Mouse (Mus musculus): ENCODE data around the gene Coq9.

The Coq9 gene

DNA sequence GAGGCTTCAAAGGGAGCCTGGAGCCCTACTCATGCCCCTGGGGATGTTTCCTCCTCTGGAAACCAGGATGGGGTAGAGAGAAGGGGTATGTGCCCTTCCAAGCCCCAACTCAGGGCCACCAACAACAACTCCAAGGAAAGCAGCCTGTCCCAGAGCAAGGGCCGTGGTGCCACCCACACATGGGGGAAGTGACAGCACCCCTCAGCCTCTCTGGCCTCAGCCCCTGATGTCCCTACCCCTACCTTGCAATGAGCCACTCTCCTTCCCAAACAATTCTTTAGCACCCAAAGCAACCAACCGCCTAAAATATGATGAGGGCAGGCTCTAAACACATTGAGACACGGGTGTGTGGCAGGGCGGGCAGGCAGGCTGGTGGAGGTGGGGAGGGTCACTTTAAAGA lies 31.9 kb downstream of the Coq9 start:
- in situ Hi-C loops (cut with MboI), result no loop called here

DNA sequence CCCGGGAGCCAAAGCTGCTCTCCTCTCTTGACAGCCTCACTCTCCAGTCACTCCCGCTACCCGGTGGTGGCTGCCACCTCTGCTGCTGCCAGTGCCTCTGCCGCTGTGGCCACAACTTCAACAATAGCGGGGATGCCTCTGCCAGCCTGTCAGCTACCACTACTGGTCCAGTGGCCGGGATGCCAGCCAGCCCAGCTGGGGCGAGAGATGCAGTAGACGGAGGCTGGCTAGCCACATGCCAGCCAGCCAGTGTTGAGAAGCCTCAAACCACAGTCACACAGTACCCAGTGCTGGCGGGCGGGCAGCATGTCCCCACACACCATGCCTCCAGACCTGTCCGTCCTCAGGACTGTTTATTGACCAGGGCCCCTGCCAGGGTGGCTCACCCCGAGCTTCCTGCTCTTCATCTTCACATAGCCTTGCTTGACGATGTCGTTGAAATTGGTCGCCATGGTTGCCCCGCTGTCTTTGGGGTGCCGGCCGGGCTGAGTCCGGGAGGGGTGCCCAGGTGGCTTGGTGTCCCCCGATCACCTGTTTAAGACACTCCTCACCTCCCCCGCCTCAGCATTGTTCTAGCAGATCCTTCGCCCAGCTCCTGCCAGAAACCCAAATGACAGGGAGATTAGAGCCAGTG lies 32.5 kb downstream of the Coq9 start:
- in situ Hi-C loops (cut with MboI), result no loop called here

DNA sequence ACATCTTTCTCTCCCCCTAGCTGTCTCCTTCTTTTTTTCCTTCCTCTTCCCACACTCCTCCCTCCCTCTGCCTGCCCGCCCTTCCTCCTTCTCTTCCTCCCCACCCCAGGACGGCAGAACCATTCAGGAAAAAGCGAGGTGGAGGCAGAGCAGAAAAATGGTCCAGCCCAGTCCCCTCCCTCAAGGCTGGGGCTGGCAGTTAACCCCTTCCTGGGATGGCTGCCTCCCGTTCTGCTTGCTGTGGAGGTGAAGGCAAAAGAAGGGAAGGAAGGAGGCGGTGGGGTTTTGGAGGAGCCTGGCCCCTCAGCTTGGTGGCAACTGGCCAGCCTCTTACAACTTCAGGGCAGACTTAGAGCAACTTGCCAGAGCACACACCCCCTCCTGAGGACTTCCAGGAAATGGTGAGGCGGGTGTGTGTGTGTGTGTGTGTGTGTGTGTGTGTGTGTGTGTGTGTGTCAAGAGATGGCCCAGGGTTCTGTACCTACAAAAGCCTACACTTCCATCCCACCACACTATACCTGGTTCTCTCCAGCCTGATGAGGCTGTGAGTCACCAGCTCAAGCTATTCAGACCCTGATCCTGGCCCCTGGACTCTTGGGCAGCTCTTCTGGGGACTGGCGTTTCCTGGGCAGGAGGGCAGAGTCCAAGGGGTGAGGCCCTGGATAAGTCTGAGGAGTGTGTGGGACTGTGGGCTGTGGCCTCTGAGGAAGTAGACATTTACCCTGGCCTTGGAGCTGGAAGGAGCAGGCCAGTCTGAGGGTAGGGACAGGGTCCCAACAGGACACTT lies 33.2 kb downstream of the Coq9 start:
- in situ Hi-C loops (cut with MboI), result no loop called here

DNA sequence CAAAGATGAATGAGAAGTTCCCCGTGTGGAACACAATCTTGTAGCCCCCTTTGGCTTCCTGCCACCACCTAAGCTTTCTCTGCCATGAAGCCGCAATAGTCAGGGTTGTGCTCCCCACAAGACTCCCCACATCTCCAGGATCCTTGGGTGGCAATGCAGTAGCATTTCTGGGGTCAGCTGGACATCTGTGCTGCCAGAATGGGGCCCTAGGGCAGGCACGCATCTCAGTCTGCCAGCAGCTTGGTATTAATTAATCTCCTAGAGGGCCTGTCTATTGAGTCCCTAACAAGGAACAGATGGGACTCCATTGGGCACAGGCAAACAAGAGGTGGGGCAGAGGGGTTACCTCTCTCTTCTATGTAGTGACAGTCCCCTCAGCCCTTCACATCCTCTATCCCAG lies 34.0 kb downstream of the Coq9 start:
- in situ Hi-C loops (cut with MboI), result no loop called here

DNA sequence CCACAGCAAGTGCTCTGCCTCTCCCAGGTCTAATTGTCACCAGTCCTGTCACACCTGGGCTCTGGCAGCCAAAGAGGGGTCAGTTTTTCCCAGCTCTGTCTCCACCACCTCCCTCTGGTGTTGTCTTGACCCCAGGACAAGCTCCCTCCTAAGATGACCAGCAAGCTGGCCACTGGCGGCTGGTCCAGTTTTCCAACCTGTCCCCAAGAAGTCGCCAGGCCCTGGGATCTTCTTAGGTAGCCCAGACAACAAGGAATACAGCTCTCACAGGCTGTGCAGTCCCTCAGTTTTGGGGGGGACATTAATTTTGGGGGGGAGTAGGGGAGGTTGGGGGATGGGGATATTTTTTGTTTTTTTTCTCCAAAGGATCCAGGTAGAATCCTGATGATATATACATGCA lies 34.5 kb downstream of the Coq9 start:
- in situ Hi-C loops (cut with MboI), result no loop called here

DNA sequence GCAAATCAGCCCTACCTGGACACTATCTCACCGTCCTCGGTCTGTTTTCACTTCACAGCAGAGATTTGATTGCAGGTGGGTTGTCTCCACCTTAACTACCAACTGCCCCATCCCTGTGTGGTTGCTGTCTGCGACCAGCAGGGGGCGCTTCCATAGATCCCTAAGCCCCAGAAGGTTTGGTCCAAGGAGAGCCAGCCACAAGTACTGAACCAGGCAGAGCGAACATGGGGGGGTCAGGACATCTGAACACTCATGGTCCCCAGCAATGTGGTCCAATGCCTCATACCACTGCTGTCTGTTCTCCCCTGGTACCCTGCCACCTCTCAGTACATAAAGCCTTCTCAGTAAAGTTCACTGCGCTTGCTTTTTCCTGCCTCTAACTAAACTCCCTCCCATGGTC lies 36.2 kb downstream of the Coq9 start:
- in situ Hi-C loops (cut with MboI), result no loop called here

DNA sequence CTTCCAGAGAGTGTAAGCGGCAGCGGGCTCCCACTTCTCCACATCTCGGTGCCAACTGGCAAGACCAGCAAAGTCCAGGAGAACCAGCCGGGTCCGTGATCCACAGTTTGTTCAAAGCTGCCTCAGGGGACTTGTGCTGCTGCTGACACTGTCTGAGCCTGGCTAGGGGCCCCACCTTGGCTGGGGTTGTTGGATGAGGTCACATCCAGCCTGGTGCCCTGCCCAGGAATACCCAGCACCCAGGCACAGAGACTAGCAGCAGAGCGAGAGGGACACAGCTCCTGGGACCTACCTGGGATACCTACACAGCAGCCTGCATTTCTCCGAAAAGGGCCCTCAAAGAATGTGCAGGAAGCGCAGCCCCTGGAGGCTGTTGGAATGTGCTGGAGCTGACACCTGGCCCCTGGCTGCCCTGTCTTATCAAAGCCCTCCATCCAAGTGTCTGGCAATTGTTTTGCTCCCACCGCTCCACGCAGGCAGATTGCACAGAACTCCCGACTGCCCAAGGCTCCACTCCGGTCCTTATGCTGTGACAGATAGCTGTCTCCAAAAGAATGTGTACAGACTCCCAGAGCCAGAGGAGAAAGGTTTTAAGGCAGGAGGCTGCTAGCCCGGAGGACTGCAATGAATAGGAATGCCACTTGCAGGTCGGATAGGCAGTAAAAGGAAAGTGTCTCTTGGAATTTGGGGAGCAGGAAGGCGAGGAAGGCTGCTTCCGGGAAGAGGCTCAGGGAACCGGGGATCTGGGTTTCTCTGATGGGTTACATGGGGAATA lies 37.2 kb downstream of the Coq9 start:
- in situ Hi-C loops (cut with MboI), result no loop called here

DNA sequence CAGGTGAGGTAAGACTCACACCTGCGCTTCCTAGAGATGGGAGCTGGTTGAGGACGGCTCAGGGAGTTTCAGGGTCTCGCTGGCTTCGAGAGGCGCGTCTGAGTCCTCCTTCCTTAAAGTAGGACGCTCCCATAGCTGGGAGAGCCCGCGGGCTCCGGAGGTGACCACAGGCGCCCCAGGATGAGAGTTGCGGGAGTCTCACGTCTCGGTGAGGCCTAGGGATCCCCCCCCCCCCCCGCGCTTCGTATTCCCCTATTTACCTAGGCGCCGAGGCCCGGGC lies 37.7 kb downstream of the Coq9 start:
- in situ Hi-C loops (cut with MboI), result no loop called here

DNA sequence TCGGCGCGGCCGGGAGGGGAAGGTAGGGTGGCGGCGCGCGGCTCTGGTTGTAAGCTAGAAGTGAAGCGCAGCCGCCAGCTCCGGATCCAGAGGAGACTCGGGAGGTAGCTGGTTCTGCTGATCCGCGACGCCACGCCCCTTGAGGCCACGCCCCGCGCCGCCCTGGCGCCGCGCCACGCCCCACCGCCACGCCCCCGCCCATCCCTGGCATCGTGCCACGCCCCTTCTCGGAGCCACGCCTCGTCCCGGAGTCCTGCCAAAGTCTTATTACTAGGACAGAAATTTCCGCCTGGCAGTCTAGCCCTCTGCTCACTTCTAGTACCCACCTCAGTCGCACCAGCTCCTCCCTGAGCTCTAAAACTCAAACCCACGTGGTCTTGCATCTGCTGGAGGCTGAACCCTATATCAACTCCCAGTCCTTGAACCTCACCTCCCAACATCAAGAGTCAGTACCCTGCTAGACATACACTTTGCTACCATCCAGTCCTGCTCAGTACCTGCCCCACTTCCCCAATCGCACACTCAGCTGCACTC lies 38.1 kb downstream of the Coq9 start, which contains the start of gene Dok4:
Dok4 (minus strand) TSS at position 134 of the 534 bp plus-strand sequence.
- in situ Hi-C loops (cut with MboI), result no loop called here

DNA sequence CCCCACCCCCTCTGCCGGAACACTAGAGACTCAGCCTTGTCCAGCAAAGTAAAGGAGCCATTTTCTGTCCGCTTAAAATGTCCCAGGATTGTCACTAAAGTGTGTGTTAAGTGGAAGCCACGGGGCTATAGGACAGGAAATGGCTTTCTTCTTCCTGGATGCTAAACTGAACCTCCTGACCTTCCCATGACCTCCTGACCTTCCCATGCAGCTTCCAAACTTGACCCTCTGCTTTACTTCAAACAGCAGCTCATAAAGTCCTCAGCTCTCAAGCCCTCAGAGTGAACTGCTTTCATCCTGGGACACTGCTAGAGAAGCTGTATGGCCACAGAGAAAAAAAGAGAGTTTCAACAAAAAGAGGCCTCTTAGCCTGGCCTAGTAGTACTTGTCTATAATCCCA lies 38.7 kb downstream of the Coq9 start:
- in situ Hi-C loops (cut with MboI), result no loop called here

DNA sequence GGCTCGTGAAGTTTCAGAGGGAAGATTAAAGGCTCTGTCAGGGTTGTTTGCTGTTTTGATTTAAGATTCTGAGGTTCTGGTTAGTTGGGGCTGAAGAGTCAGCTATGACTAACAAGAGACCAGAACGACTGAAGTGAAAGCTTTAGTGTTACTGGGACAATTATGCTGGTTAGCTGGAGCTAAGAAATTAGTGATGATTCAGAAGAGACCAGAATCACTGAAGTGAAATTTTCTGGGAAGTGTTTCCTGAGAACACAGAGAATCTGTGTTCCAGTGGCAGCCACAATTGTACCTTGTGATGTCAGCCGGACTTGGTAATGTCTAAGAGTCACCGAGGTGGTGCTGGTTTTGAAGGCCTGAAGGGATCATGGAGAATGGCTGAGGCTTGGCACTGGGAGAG lies 42.6 kb downstream of the Coq9 start:
- in situ Hi-C loops (cut with MboI), result no loop called here

DNA sequence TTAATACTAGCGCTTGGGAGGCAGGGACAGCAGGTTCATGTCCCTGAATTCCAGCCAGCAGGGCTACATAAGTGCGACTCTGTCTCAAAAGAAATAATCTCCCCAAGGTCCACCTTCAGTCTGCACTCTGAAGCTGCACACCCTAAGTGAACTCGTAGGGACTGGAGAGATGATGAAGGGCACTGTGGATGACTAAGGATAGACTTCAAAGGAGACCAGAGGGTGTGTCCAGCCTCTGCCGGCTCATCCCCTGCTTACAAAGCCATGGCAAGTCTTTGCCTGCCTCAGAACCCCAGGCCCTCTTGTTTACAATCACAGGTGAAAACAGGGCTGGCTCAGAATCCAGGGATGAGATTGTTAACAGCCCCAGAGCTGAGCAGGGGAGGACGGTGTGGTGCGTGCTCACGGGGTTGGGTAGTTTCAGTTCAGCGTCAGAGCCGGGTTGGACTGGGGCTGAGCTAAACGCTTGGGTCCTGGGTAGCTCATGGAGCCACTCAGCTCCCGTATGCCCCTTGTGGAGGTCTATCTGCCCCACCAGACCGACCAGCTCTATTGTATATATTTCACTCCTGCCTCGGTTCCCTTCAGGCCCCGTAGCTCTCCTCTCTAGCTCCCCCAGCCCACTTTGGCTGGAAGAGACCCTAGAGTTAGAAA lies 50.4 kb downstream of the Coq9 start:
- in situ Hi-C loops (cut with MboI), result no loop called here

DNA sequence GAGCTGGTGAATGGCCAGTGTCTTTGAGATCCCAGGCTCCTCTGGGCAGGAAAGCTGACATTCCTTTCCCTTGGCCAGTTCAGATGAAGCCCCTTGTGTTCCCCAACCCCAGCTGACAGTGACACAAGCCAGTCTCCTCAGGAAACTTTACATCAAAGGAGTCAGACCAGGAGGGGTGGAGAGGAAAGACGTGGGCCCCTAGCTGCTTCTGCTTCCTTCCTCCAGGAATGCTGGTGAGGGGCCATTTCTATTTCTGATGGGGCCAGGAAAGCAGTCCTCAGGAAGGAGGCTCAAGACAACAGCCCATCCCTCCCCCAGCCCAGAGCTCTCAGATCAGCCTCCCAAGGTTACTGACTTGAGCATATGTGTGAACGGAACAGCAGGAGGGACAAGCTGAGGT lies 54.8 kb downstream of the Coq9 start:
- in situ Hi-C loops (cut with MboI), result no loop called here

DNA sequence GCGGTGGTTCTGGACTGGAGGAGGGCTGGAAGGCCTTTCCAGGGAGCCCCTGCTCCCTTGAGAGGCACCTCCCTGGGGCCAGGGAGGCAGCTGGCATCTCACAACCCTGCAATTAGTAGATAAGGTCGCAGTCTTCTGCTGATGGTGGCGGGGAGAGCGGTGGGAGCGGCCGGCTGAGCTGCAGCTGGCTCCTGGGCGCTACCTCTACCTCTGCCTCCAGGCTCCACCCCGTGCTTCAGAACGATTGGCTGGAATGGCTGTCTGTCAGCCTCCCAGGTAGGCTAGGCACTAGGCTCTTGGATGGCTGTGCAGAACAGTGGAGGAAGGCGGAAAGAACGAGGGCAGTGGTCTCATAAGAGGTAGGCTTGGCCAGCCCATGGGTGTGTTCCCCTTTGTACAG lies 61.1 kb downstream of the Coq9 start:
- in situ Hi-C loops (cut with MboI), result no loop called here

DNA sequence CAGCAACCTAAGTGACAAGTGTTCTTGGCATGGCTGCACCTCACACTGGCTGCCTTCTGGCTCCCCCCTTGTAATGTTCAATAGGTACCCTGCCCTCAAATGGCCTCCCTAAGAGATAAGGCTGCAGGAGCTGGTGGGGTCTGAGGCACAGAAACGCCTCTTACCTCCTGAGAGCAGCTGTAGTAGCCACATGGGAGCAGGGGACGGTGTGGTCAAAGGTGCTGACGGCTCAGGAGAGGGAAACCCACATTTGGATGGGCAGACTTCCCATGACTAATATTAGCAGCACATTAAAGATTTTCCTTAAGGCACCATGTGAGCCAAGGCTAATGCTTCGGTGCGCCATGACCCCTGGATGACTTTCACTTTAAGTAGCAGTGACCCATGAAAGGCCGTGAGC lies 62.5 kb downstream of the Coq9 start:
- in situ Hi-C loops (cut with MboI), result loop anchor here (10.0 kb wide), 1 partner anchor 196 kb away; no protein-coding TSS in a partner anchor

DNA sequence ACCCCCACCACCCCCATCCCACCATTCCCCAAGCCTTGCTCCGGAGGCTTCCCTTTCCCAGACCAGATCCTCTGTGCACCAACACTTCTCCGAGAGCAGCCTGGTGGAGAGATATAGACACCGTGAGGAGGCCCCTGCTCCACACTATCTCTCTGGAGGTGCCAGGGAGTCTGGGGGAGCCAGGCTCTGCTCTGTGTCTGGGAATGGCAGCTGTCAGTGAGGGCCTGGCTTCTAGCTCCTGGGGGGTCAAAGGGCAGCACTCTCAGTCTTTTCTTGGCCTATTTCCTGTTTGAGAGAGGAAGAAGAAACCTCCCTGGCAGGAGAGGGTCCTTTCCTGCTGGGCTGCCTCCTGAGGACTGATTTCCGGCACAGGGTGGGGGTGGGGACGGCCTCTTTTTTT lies 62.9 kb downstream of the Coq9 start:
- in situ Hi-C loops (cut with MboI), result loop anchor here (10.0 kb wide), 1 partner anchor 196 kb away; no protein-coding TSS in a partner anchor

DNA sequence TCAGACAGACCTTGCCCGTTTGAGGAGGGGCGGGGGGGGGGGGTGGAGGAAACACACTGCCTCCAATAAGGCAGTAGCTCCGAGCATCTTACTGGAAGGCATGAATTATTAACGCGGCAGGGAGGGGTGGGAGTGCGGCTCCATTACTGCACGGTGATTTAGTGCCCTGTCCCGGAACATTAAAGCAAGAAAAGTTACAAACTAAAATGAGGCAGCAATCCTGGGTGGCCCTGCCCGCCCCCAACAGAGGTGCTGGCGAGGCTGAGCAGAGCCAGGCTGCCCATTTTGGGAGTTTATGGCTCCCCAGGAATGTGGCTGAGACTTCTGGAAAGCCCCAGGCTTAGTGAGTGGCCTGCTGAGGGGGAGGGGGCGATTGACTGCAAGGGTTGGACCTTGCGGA lies 65.6 kb downstream of the Coq9 start:
- in situ Hi-C loops (cut with MboI), result loop anchor here (10.0 kb wide), 1 partner anchor 199 kb away; no protein-coding TSS in a partner anchor

Measured in mature B cell (primary cell).